In genomic region chrX:93289851-93290380, GRCm38 (mm10) we compare ENCODE assay signal across 15 mouse cellular contexts. TPM values are rescaled to one million over a fixed set of nuclear protein-coding genes. Genes with fewer than 3 reads are reported as not detected.
DNase-seq lines count a peak whose midpoint lies in the region; ATAC-seq and TF ChIP-seq lines count a peak whose summit lies in the region.
"Had no signal": no experiment of that assay in that cellular context is flagged by ENCODE, and none has a peak within 500 bp of the region (broad histone marks: within the 10 kb centered on the region; RNA-seq: fewer than 3 reads in every experiment).

No protein-coding gene starts in this region.

- in situ Hi-C loops in CH12.LX (cut with MboI; ENCODE audit: low pct_ligation_motif_present, low pct_unique_long_range_greater_than_20kb, low sequenced_read_pairs), result loop anchor here (10.0 kb wide), 1 partner anchor 195 kb away; no protein-coding TSS in a partner anchor

- DNase-seq in hindbrain, postnatal 0 days (ENCODE audit: low spot score), result no peak
- DNase-seq in CH12.LX (ENCODE audit: extremely low read depth), result no peak
- peak; percentile 12 for DNase-seq in midbrain, embryonic 14.5 days
- no peak for DNase-seq in spleen, postnatal 10 days (ENCODE audit: low spot score in 2 of 2)
- DNase-seq in thymus, postnatal 0 days (ENCODE audit: low spot score), result no peak
- DNase-seq: cerebellum, adult 11 months; embryo, embryonic 11 days; gastrocnemius, postnatal 36 days; kidney, postnatal 4 days; liver, embryonic 13.5 days; lung, postnatal 10 days; thymus, adult 2 months had no signal

- no peaks in the 10 kb centered on the region for H3K79me2 ChIP-seq in CH12.LX (replicated peaks; ENCODE audit: control insufficient read depth, extremely low read depth, insufficient read depth, poor library complexity, severe bottlenecking)

- TF ChIP-seq RAD21 in CH12.LX (IDR thresholded peaks at IDR 0.05; ENCODE audit: low read depth, low read length), result no peak

- TF ChIP-seq CTCF in hindbrain, postnatal 0 days (IDR thresholded peaks at IDR 0.05; ENCODE audit: low read depth), result no peak
- TF ChIP-seq CTCF in CH12.LX (conservative IDR thresholded peaks at IDR 0.05 in 1 of 2, IDR thresholded peaks at IDR 0.05 in 1 of 2; ENCODE audit: low read depth in 2 of 2, low read length in 2 of 2), result no peak

- H3K4me3 ChIP-seq in hindbrain, embryonic 13.5 days, result peak overlapping the region; percentile 4; the same call in 1 of the 2 replicates
- H3K4me3 ChIP-seq in hindbrain, postnatal 0 days (ENCODE audit: low read length), result no peak overlapping the region
- no peak overlapping the region for H3K4me3 ChIP-seq in CH12.LX (replicated peaks in 1 of 3; ENCODE audit: low read depth in 2 of 3, low read length in 2 of 3, poor library complexity in 1 of 3)
- peak overlapping the region; percentile 60 for H3K4me3 ChIP-seq in forebrain, embryonic 13.5 days
- 0 out of 2 replicates have a peak overlapping the region, but pooled peaks have one; percentile 8 for H3K4me3 ChIP-seq in midbrain, embryonic 14.5 days (replicated peaks; ENCODE audit: low read depth, low read length)
- H3K4me3 ChIP-seq: liver, embryonic 13.5 days had no signal

- no peaks in the 10 kb centered on the region for H3K9me3 ChIP-seq in hindbrain, embryonic 13.5 days
- 0 out of 2 replicates have a peak, but pooled peaks cover 3% of the 10 kb centered on the region for H3K9me3 ChIP-seq in hindbrain, postnatal 0 days (ENCODE audit: low read length)
- no peaks in the 10 kb centered on the region for H3K9me3 ChIP-seq in CH12.LX (replicated peaks; ENCODE audit: low read length)
- H3K9me3 ChIP-seq in forebrain, embryonic 13.5 days (replicated peaks), result no peaks in the 10 kb centered on the region
- H3K9me3 ChIP-seq in midbrain, embryonic 14.5 days (ENCODE audit: control insufficient read depth, low read length), result no peaks in the 10 kb centered on the region
- H3K9me3 ChIP-seq: liver, embryonic 13.5 days had no signal

- peaks cover 79% of the 10 kb centered on the region for H3K27me3 ChIP-seq in hindbrain, embryonic 13.5 days
- peaks cover 37% of the 10 kb centered on the region for H3K27me3 ChIP-seq in hindbrain, postnatal 0 days (ENCODE audit: insufficient read depth, low read length)
- peaks cover 45% of the 10 kb centered on the region for H3K27me3 ChIP-seq in CH12.LX (replicated peaks)
- 0 out of 2 replicates have a peak, but pooled peaks cover 5% of the 10 kb centered on the region for H3K27me3 ChIP-seq in forebrain, embryonic 13.5 days
- H3K27me3 ChIP-seq in midbrain, embryonic 14.5 days (ENCODE audit: control insufficient read depth, insufficient read depth, low read length), result peaks cover 63% of the 10 kb centered on the region

- no peak for TF ChIP-seq EP300 in CH12.LX (IDR thresholded peaks at IDR 0.05; ENCODE audit: low read length)

- no peak for TF ChIP-seq POLR2A in CH12.LX (IDR thresholded peaks at IDR 0.05; ENCODE audit: low read depth, low read length)

- H3K27ac ChIP-seq in hindbrain, embryonic 13.5 days, result no peak overlapping the region
- no peak overlapping the region for H3K27ac ChIP-seq in hindbrain, postnatal 0 days
- no peak overlapping the region for H3K27ac ChIP-seq in CH12.LX (ENCODE audit: insufficient read depth, low read depth)
- H3K27ac ChIP-seq in forebrain, embryonic 13.5 days, result peak overlapping the region; percentile 88
- H3K27ac ChIP-seq in midbrain, embryonic 14.5 days (replicated peaks; ENCODE audit: low read depth, low read length), result no peak overlapping the region
- H3K27ac ChIP-seq: liver, embryonic 13.5 days had no signal

- no peak overlapping the region for H3K9ac ChIP-seq in hindbrain, embryonic 13.5 days
- H3K9ac ChIP-seq in hindbrain, postnatal 0 days (replicated peaks; ENCODE audit: low read length), result no peak overlapping the region
- H3K9ac ChIP-seq in CH12.LX (ENCODE audit: insufficient read depth, low read depth), result no peak overlapping the region
- peak overlapping the region; percentile 91 for H3K9ac ChIP-seq in forebrain, embryonic 13.5 days
- no peak overlapping the region for H3K9ac ChIP-seq in midbrain, embryonic 14.5 days (replicated peaks; ENCODE audit: low read length)
- H3K9ac ChIP-seq: liver, embryonic 13.5 days had no signal

- peaks cover 10% of the 10 kb centered on the region for H3K4me1 ChIP-seq in hindbrain, embryonic 13.5 days (replicated peaks)
- H3K4me1 ChIP-seq in hindbrain, postnatal 0 days (ENCODE audit: insufficient read depth, low read length), result no peaks in the 10 kb centered on the region
- no peaks in the 10 kb centered on the region for H3K4me1 ChIP-seq in CH12.LX (ENCODE audit: control insufficient read depth in 1 of 2, insufficient read depth in 2 of 2)
- peaks cover 9% of the 10 kb centered on the region; the same call in 1 of the 2 replicates for H3K4me1 ChIP-seq in forebrain, embryonic 13.5 days
- no peaks in the 10 kb centered on the region for H3K4me1 ChIP-seq in midbrain, embryonic 14.5 days (ENCODE audit: control insufficient read depth, insufficient read depth, low read length)
- H3K4me1 ChIP-seq: liver, embryonic 13.5 days had no signal

- no peak overlapping the region for H3K4me2 ChIP-seq in hindbrain, embryonic 13.5 days
- no peak overlapping the region for H3K4me2 ChIP-seq in hindbrain, postnatal 0 days (ENCODE audit: low read depth, low read length)
- peak overlapping the region; percentile 54 for H3K4me2 ChIP-seq in CH12.LX (ENCODE audit: insufficient read depth, low read depth, poor library complexity, severe bottlenecking)
- H3K4me2 ChIP-seq in forebrain, embryonic 13.5 days, result peak overlapping the region; percentile 61
- no peak overlapping the region for H3K4me2 ChIP-seq in midbrain, embryonic 14.5 days (ENCODE audit: low read length)

- WGBS in hindbrain, embryonic 13.5 days, result 19% methylated on average over 12 of the region's 12 CpGs
- WGBS in hindbrain, postnatal 0 days, result 19% methylated on average over 12 of the region's 12 CpGs
- WGBS in forebrain, embryonic 13.5 days, result 5% methylated on average over 12 of the region's 12 CpGs
- WGBS in midbrain, embryonic 14.5 days, result 17% methylated on average over 12 of the region's 12 CpGs

- no peak for ATAC-seq in hindbrain, embryonic 13.5 days (ENCODE audit: low FRiP score)
- ATAC-seq in hindbrain, postnatal 0 days, result no peak
- ATAC-seq in forebrain, embryonic 13.5 days, result no peak
- no peak for ATAC-seq in midbrain, embryonic 14.5 days (ENCODE audit: low FRiP score, low TSS enrichment)
- ATAC-seq: intestine, postnatal 0 days had no signal

- dilution Hi-C loops in CH12.LX (cut with MboI; ENCODE audit: extremely low pct_ligation_motif_present, extremely low pct_unique_long_range_greater_than_20kb, low sequenced_read_pairs), result no loop called here

- H3K36me3 ChIP-seq in hindbrain, embryonic 13.5 days, result no peaks in the 10 kb centered on the region
- H3K36me3 ChIP-seq in hindbrain, postnatal 0 days (ENCODE audit: insufficient read depth, low read length), result no peaks in the 10 kb centered on the region
- H3K36me3 ChIP-seq in CH12.LX (replicated peaks in 1 of 2; ENCODE audit: control insufficient read depth in 1 of 2, insufficient read depth in 1 of 2, low read length in 1 of 2), result no peaks in the 10 kb centered on the region
- H3K36me3 ChIP-seq in forebrain, embryonic 13.5 days (ENCODE audit: poor library complexity, severe bottlenecking), result peaks cover 8% of the 10 kb centered on the region; the same call in 1 of the 2 replicates
- no peaks in the 10 kb centered on the region for H3K36me3 ChIP-seq in midbrain, embryonic 14.5 days (ENCODE audit: control insufficient read depth, insufficient read depth, low read length)
- H3K36me3 ChIP-seq: liver, embryonic 13.5 days had no signal

TF ChIP-seq in CH12.LX, 34 proteins besides CTCF, POLR2A, EP300 and RAD21:
- TF ChIP-seq NRF1 (IDR thresholded peaks at IDR 0.05; ENCODE audit: low read depth, low read length), result no peak
- no peak for TF ChIP-seq ZKSCAN1 (IDR thresholded peaks at IDR 0.05; ENCODE audit: borderline replicate concordance, low read depth, low read length)
- TF ChIP-seq JUND (conservative IDR thresholded peaks at IDR 0.05; ENCODE audit: low read depth, low read length), result no peak
- no peak for TF ChIP-seq GABPA (IDR thresholded peaks at IDR 0.05; ENCODE audit: insufficient replicate concordance, low read depth, low read length)
- no peak for TF ChIP-seq SMC3 (IDR thresholded peaks at IDR 0.05; ENCODE audit: low read depth, low read length)
- TF ChIP-seq CHD1 (IDR thresholded peaks at IDR 0.05; ENCODE audit: low read depth, low read length), result no peak
- no peak for TF ChIP-seq MAFK (IDR thresholded peaks at IDR 0.05; ENCODE audit: insufficient replicate concordance, low read length)
- TF ChIP-seq MEF2A (IDR thresholded peaks at IDR 0.05; ENCODE audit: borderline replicate concordance, low read depth, low read length), result no peak
- no peak for TF ChIP-seq ELF1 (IDR thresholded peaks at IDR 0.05; ENCODE audit: low read depth, low read length)
- TF ChIP-seq ZNF384 (IDR thresholded peaks at IDR 0.05; ENCODE audit: low read depth, low read length), result no peak
- TF ChIP-seq SIN3A (IDR thresholded peaks at IDR 0.05; ENCODE audit: low read length), result no peak
- no peak for TF ChIP-seq POLR2AphosphoS2 (IDR thresholded peaks at IDR 0.05; ENCODE audit: low read depth, low read length)
- no peak for TF ChIP-seq ZC3H11A (IDR thresholded peaks at IDR 0.05; ENCODE audit: low read depth, low read length)
- TF ChIP-seq E2F4 (IDR thresholded peaks at IDR 0.05; ENCODE audit: insufficient replicate concordance, low read depth, low read length), result no peak

RNA-seq across cellular contexts. Expression of gene Arx, which starts 3.7 kb away (rescaled TPM):
- polyA plus RNA-seq in hindbrain, embryonic 13.5 days (2015; fragmentation: Nextera tagmentation; extraction: Ambion mirVana), result 1.5 and 1.8 TPM in 2 replicates
- 1.3 and 2.0 TPM in 2 replicates for total RNA-seq in hindbrain, postnatal 0 days (2014; rRNA removed)
- 0.45 and 0.66 TPM in 2 replicates for polyA plus RNA-seq in hindbrain, postnatal 0 days (2015; fragmentation: Nextera tagmentation; extraction: Ambion mirVana)
- total RNA-seq in CH12.LX (2012; rRNA removed), result not detected in 2 replicates
- total RNA-seq in CH12.LX (2014; rRNA removed), result not detected in 2 replicates
- polyA plus RNA-seq in CH12.LX (2012; ENCODE audit: insufficient read length, low read depth), result not detected in 2 replicates
- 58.0 and 63.2 TPM in 2 replicates for polyA plus RNA-seq in forebrain, embryonic 13.5 days (2015; fragmentation: Nextera tagmentation; extraction: Ambion mirVana)
- polyA plus RNA-seq in midbrain, embryonic 14.5 days (2014; fragmentation: Nextera tagmentation; extraction: Ambion mirVana), result 0.70 and 1.0 TPM in 2 replicates
- not detected in 2 replicates for polyA plus RNA-seq in thymus, postnatal 0 days (2015; fragmentation: Nextera tagmentation; extraction: Ambion mirVana)
- polyA plus RNA-seq: thymus, adult 2 months had no signal

Comparison
In these comparisons a context has a peak if more than half of its experiments do, and no peak if none do; other contexts are left out.
1. H3K4me3 ChIP-seq: peak in hindbrain, embryonic 13.5 days (single experiment), forebrain, embryonic 13.5 days (single experiment) and midbrain, embryonic 14.5 days (single experiment); none in hindbrain, postnatal 0 days (single experiment) and CH12.LX (0 of 3).
2. H3K4me2 ChIP-seq: peak in CH12.LX (single experiment) and forebrain, embryonic 13.5 days (single experiment); none in hindbrain, embryonic 13.5 days (single experiment), hindbrain, postnatal 0 days (single experiment) and midbrain, embryonic 14.5 days (single experiment).
3. RNA of gene Arx, which starts 3.7 kb away (polyA plus RNA-seq): 58.0 to 63.2 TPM in forebrain, embryonic 13.5 days; 1.5 to 1.8 TPM in hindbrain, embryonic 13.5 days, 0.70 to 1.0 TPM in midbrain, embryonic 14.5 days, 0.45 to 0.66 TPM in hindbrain, postnatal 0 days, not detected in thymus, postnatal 0 days and not detected in CH12.LX; every median in the first group is over 10 times any median in the second.